Mouse (Mus musculus) stomach, postnatal 0 days (tissue): ENCODE measurements around the gene Klf12.

Experiments
- CTCF ChIP-seq: IDR thresholded peaks from 2 replicates; pipeline ENCODE4 v1.5.1; 2016; ENCODE audit warnings: antibody characterized with exemption, low read depth, mild to moderate bottlenecking, moderate library complexity
- EP300 ChIP-seq: optimal IDR thresholded peaks from 2 replicates; pipeline ENCODE3; 2016; ENCODE audit warnings: antibody characterized with exemption

GRCm38 (mm10) chr14:100316780-100317179 lies 32.3 kb upstream of the Klf12 start:
- TF ChIP-seq EP300 (no peak), CTCF (no peak)
